Mouse (Mus musculus): Measurements from ENCODE around the gene Zfp523.
"Not testable (repeated sequence)": the region's sequence is repeated elsewhere in the genome, so short reads cannot be mapped to it uniquely, and the experiment has no call there.

The Zfp523 gene

GRCm38 (mm10) chr17:28209457-28210110 is 32.7 kb downstream of the Zfp523 start:
- no peak for DNase-seq (ENCODE audit: low read depth, low spot score)

GRCm38 (mm10) chr17:28211921-28212341 is 35.0 kb downstream of the Zfp523 start:
- no peak for DNase-seq (ENCODE audit: low read depth, low spot score)

GRCm38 (mm10) chr17:28212391-28212790 is 35.5 kb downstream of the Zfp523 start:
- no peak for DNase-seq (ENCODE audit: low read depth, low spot score)

GRCm38 (mm10) chr17:28213236-28213635 is 36.3 kb downstream of the Zfp523 start:
- DNase-seq (ENCODE audit: low read depth, low spot score): no peak

GRCm38 (mm10) chr17:28216791-28217190 is 39.9 kb downstream of the Zfp523 start:
- no peak for DNase-seq (ENCODE audit: low read depth, low spot score)

- DNase-seq (ENCODE audit: low read depth, low spot score): no peak
These were observed 41.1 kb downstream of the Zfp523 start for GRCm38 (mm10) chr17:28217721-28218649.

- not testable (repeated sequence) for DNase-seq (ENCODE audit: low read depth, low spot score)
These were observed 45.5 kb downstream of the Zfp523 start for GRCm38 (mm10) chr17:28222463-28222862.

- peak; percentile 96 for DNase-seq (ENCODE audit: low read depth, low spot score)
These were observed 46.8 kb downstream of the Zfp523 start for GRCm38 (mm10) chr17:28223561-28224391.

GRCm38 (mm10) chr17:28224615-28225014 is 47.7 kb downstream of the Zfp523 start:
- no peak for DNase-seq (ENCODE audit: low read depth, low spot score)

GRCm38 (mm10) chr17:28226014-28226413 is 49.1 kb downstream of the Zfp523 start:
- peak; percentile 73 for DNase-seq (ENCODE audit: low read depth, low spot score)

- DNase-seq (ENCODE audit: low read depth, low spot score): no peak
These were observed 53.6 kb downstream of the Zfp523 start for GRCm38 (mm10) chr17:28230486-28230885.

GRCm38 (mm10) chr17:28231026-28231736 is 54.3 kb downstream of the Zfp523 start:
- DNase-seq (ENCODE audit: low read depth, low spot score): no peak

GRCm38 (mm10) chr17:28232475-28233060 is 55.6 kb downstream of the Zfp523 start, which contains the start of gene Ppard:
Gene Ppard, plus strand, starts transcription at chr17:28232700.
- peak; percentile 85 for DNase-seq (ENCODE audit: low read depth, low spot score)

GRCm38 (mm10) chr17:28233091-28233731 is 56.3 kb downstream of the Zfp523 start:
- DNase-seq (ENCODE audit: low read depth, low spot score): no peak

GRCm38 (mm10) chr17:28234641-28235040 is 57.7 kb downstream of the Zfp523 start:
- no peak for DNase-seq (ENCODE audit: low read depth, low spot score)

- no peak for DNase-seq (ENCODE audit: low read depth, low spot score)
These were observed 59.2 kb downstream of the Zfp523 start for GRCm38 (mm10) chr17:28235982-28236635.

- no peak for DNase-seq (ENCODE audit: low read depth, low spot score)
These were observed 59.7 kb downstream of the Zfp523 start for GRCm38 (mm10) chr17:28236636-28237015.

- DNase-seq (ENCODE audit: low read depth, low spot score): no peak
These were observed 60.4 kb downstream of the Zfp523 start for GRCm38 (mm10) chr17:28237362-28237761.

GRCm38 (mm10) chr17:28237874-28238273 is 60.9 kb downstream of the Zfp523 start:
- DNase-seq (ENCODE audit: low read depth, low spot score): no peak

GRCm38 (mm10) chr17:28240846-28241245 is 63.9 kb downstream of the Zfp523 start:
- no peak for DNase-seq (ENCODE audit: low read depth, low spot score)

Measured in WW6 (cell line).